Mouse (Mus musculus) hindbrain, embryonic 11.5 days (tissue): ENCODE measurements around the gene Vezt. TPM values are rescaled to one million over a fixed set of nuclear protein-coding genes. Genes with fewer than 3 reads are reported as not detected.

Experiments used
- ATAC-seq: fragments of 200-750 bp; cut with Nextera tagmentation; 2 replicates; pipeline ENCODE4 v1.8.0; 2017; ENCODE audit warnings: mild to moderate bottlenecking, moderate TSS enrichment, moderate library complexity; ENCODE audit not compliant: low FRiP score
- DNase-seq: peaks from one replicate; pipeline ENCODE4 v3.0.0-alpha.2; 2015; ENCODE audit warnings: low spot score
- H3K27ac ChIP-seq: fragments of 300-500 bp; sonication (generic); 2 replicates; pipeline ENCODE4 v1.5.1; 2014; ENCODE audit warnings: mild to moderate bottlenecking, low read depth, low read length
- H3K27me3 ChIP-seq: fragments of 300-500 bp; sonication (generic); 2 replicates; pipeline ENCODE4 v1.6.1; 2014; ENCODE audit warnings: mild to moderate bottlenecking, low read length, moderate library complexity, mixed read lengths; ENCODE audit not compliant: control insufficient read depth, insufficient read depth
- H3K36me3 ChIP-seq: fragments of 300-500 bp; sonication (generic); 2 replicates; pipeline ENCODE4 v1.6.1; 2014; ENCODE audit warnings: mild to moderate bottlenecking, low read length, moderate library complexity, mixed read lengths; ENCODE audit not compliant: control insufficient read depth, insufficient read depth
- H3K4me1 ChIP-seq: fragments of 300-500 bp; sonication (generic); replicated peaks from 2 replicates; pipeline ENCODE4 v1.6.1; 2014; ENCODE audit warnings: low read length, mixed read lengths; ENCODE audit not compliant: control insufficient read depth, insufficient read depth
- H3K4me2 ChIP-seq: fragments of 300-500 bp; sonication (generic); replicated peaks from 2 replicates; pipeline ENCODE4 v1.6.1; 2014; ENCODE audit warnings: mild to moderate bottlenecking, low read depth, low read length
- H3K4me3 ChIP-seq: fragments of 300-500 bp; sonication (generic); 2 replicates; pipeline ENCODE4 v1.5.1; 2014; ENCODE audit warnings: low read depth, low read length
- H3K9ac ChIP-seq: fragments of 300-500 bp; sonication (generic); 2 replicates; pipeline ENCODE4 v1.6.1; 2014; ENCODE audit warnings: low read depth, low read length
- H3K9me3 ChIP-seq: fragments of 300-500 bp; sonication (generic); 2 replicates; pipeline ENCODE4 v1.6.1; 2016; ENCODE audit warnings: low read length; ENCODE audit not compliant: control insufficient read depth
- WGBS: fragments of 180-500 bp; shearing (Covaris S2); extraction: QIAGEN DNeasy Blood & Tissue Kit; methylation state at CpG from one replicate; pipeline ENCODE4 v1.1.7; 2014; 5-methylcytosine and 5-hydroxymethylcytosine counted together
- polyA plus RNA-seq: library from polyadenylated mRNA; unstranded; fragments of >200 nt; fragmentation: Nextera tagmentation; extraction: Ambion mirVana; gene quantifications from 2 replicates; pipeline ENCODE4 v1.2.1, GENCODE M21; 2014

The Vezt gene
- polyA plus RNA-seq, 1 experiment from 2014 or later: 45.0 TPM

DNA sequence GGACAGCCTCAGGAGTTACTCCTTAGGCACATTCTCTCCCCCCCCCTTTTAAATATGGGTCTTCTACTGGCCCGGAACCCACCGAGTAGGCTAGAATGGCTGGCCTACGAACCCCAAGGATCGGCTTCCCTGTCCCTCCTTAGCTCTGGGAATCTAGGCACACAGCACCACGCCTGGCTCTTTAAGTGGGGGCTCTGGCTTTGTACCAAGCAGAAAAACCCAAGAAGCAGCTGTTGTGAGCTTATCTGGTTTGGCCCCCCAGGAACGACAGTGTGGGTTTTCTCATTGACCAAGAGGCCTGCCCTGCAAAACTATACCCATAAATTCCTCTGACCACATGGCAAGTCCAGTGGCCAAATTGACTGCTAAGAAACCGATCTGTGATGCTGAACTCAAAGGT lies 82.1 kb downstream of the Vezt start:
- H3K9me3 ChIP-seq: no peaks in the 10 kb centered on the region
- H3K27ac ChIP-seq: no peak overlapping the region
- H3K4me1 ChIP-seq: no peaks in the 10 kb centered on the region
- no peak for ATAC-seq
- no peaks in the 10 kb centered on the region for H3K36me3 ChIP-seq
- no peak overlapping the region for H3K4me2 ChIP-seq
- WGBS: 94% methylated on average over 7 of the region's 7 CpGs
- H3K4me3 ChIP-seq: no peak overlapping the region
- no peak overlapping the region for H3K9ac ChIP-seq
- H3K27me3 ChIP-seq: no peaks in the 10 kb centered on the region
- no peak for DNase-seq

DNA sequence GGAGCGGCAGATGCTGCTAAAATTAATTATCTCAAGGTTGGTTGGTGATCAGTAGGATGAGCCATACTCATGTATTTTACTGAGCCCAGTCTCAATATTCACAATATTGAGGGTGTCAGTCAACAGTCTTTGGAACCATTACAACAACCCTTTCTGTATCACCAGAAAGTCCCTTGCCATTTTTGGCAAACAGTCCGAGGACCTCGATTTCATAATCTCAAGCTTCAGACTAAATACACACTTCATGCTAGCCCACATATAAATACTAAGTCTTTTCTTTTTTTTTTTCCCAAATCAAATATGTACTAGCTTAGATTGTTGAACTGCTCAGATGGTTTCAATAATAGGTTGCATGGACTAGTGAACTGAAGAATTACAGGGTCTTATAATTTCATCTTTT lies 84.6 kb downstream of the Vezt start:
- no peak overlapping the region for H3K9ac ChIP-seq
- no peaks in the 10 kb centered on the region for H3K9me3 ChIP-seq
- H3K36me3 ChIP-seq: no peaks in the 10 kb centered on the region
- H3K4me3 ChIP-seq: no peak overlapping the region
- no peak overlapping the region for H3K27ac ChIP-seq
- WGBS: 96% methylated on average over 3 of the region's 3 CpGs
- no peak overlapping the region for H3K4me2 ChIP-seq
- ATAC-seq (no peak), DNase-seq (no peak)
- no peaks in the 10 kb centered on the region for H3K4me1 ChIP-seq
- no peaks in the 10 kb centered on the region for H3K27me3 ChIP-seq

DNA sequence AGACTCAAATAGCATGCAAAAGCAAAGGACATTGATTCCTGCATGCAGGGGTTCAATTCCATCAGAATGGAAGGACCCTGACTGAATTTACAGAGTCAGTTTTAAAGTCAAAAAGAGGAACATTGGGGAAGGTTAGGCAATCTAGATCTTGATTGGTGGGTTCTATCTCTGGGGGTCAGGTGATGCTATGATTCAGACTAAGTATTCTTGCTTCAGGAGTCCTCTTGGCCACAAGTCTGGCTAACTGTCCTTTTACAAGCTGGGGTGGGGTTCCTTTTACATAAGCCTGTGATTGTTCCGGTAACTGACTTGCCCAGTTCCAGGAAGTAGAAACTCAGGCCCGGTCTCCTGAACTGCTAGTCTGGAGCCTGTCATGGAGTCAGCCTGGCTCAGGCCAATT lies 85.7 kb downstream of the Vezt start:
- no peak overlapping the region for H3K27ac ChIP-seq
- no peaks in the 10 kb centered on the region for H3K9me3 ChIP-seq
- DNase-seq: no peak
- WGBS: 100% methylated on average over 2 of the region's 2 CpGs
- H3K36me3 ChIP-seq: no peaks in the 10 kb centered on the region
- H3K4me3 ChIP-seq: no peak overlapping the region
- no peak overlapping the region for H3K9ac ChIP-seq
- H3K4me1 ChIP-seq: no peaks in the 10 kb centered on the region
- ATAC-seq: no peak
- H3K27me3 ChIP-seq: no peaks in the 10 kb centered on the region
- no peak overlapping the region for H3K4me2 ChIP-seq

DNA sequence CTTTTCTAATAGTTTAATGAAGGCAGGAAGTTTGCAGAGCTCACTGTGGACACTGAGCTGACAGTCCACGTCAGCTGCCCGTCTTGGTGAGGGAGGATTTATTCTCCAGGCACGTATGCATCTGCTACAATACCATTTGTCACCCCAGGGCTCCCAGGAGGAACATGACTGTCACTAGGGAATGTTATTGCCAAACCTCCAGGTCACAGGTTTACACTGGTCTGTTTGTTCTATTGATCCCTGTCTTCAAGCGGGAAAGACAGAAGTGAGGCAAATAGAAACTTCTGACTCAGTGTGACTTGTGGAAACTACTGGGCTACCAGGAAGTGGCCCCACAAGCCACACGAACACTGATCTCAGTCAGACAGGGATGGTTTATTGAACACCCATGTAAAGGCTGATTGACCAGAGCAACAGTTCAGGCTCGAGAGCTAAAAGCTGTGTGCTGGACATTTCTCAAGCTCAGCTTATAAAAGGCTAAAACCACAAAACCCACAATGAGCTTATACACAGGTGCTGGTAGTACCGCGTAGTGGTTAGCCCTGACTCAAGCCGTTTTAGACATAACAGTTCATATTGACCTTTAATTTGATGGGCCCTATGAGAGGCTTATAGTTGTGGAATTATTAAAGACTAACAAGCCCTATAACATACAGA lies 89.6 kb downstream of the Vezt start:
- DNase-seq (no peak), ATAC-seq (no peak)
- Histone ChIP-seq H3K4me2 (no peak overlapping the region), H3K9me3 (no peaks in the 10 kb centered on the region), H3K9ac (no peak overlapping the region), H3K27me3 (no peaks in the 10 kb centered on the region), H3K4me3 (no peak overlapping the region), H3K4me1 (no peaks in the 10 kb centered on the region), H3K27ac (no peak overlapping the region), H3K36me3 (no peaks in the 10 kb centered on the region)
- 69% methylated on average over 9 of the region's 9 CpGs for WGBS

DNA sequence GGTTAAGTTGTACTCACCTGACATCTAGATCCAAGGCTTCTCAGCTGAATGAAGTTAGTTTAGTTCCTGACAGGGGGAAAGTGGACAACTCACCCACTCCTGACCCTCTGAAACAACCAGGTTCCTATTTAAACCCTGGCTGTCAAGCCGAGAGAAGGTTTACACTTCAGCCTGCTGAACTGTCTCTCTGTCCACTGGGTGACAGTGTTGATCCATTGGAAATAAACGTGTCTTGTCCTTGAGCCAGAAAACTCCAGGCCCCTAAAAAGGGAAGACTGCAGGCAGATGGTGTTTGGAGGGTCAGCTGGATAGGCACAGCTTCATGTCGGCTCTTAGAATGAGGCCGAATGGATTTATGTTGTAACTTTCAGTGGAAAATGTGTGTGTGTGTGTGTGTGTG lies 90.3 kb downstream of the Vezt start:
- Histone ChIP-seq H3K4me3 (no peak overlapping the region), H3K9ac (no peak overlapping the region), H3K27ac (no peak overlapping the region), H3K36me3 (no peaks in the 10 kb centered on the region), H3K27me3 (no peaks in the 10 kb centered on the region), H3K9me3 (no peaks in the 10 kb centered on the region), H3K4me1 (no peaks in the 10 kb centered on the region), H3K4me2 (no peak overlapping the region)
- DNase-seq (peak; percentile 29), ATAC-seq (no peak)
- WGBS: 58% methylated on average over 4 of the region's 4 CpGs

DNA sequence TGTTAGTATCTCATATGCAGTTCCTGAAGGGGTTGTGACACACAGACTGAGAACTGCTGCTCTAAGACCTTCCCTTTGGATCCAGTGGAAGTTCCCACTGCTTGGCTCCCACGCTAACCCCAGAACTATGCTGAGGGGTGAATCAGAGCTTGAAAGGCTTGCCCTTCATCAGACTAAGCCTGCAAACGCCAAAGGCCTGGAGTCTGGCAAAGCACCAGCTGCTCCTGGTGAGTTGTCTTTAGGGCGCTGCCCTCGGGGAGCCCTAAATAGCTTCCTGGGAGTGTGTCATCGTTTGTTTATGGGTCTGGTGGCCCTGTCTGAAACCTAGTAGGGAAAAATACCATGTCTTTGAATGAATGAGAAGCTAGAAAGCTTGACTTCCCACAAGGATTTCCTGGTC lies 91.4 kb downstream of the Vezt start:
- no peak overlapping the region for H3K9ac ChIP-seq
- no peaks in the 10 kb centered on the region for H3K36me3 ChIP-seq
- no peak overlapping the region for H3K27ac ChIP-seq
- H3K4me3 ChIP-seq: no peak overlapping the region
- H3K27me3 ChIP-seq: no peaks in the 10 kb centered on the region
- WGBS: 64% methylated on average over 5 of the region's 5 CpGs
- no peak overlapping the region for H3K4me2 ChIP-seq
- no peaks in the 10 kb centered on the region for H3K4me1 ChIP-seq
- ATAC-seq (no peak), DNase-seq (no peak)
- H3K9me3 ChIP-seq: no peaks in the 10 kb centered on the region

DNA sequence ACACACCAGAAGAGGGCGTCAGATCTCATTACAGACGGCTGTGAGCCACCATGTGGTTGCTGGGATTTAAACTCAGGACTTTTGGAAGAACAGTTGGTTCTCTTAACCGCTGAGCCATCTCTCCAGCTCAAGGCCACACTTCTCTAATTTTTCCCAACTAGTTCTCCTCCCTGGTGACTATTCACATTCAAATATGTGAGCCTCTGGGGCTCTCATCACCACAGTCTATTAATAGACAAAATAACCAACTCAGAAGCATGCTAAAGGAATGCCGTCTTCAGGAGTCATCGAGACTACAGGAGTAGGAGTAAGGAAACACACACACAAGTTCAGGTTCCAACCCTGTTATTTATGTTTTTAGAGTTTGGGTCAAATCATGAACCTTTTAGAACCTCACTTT lies 95.3 kb downstream of the Vezt start:
- H3K9ac ChIP-seq: no peak overlapping the region
- no peak for DNase-seq
- no peaks in the 10 kb centered on the region for H3K36me3 ChIP-seq
- H3K27ac ChIP-seq: no peak overlapping the region
- no peaks in the 10 kb centered on the region for H3K4me1 ChIP-seq
- WGBS: 84% methylated on average over 5 of the region's 5 CpGs
- H3K4me2 ChIP-seq: no peak overlapping the region
- H3K27me3 ChIP-seq: no peaks in the 10 kb centered on the region
- H3K4me3 ChIP-seq: no peak overlapping the region
- ATAC-seq: no peak
- no peaks in the 10 kb centered on the region for H3K9me3 ChIP-seq

DNA sequence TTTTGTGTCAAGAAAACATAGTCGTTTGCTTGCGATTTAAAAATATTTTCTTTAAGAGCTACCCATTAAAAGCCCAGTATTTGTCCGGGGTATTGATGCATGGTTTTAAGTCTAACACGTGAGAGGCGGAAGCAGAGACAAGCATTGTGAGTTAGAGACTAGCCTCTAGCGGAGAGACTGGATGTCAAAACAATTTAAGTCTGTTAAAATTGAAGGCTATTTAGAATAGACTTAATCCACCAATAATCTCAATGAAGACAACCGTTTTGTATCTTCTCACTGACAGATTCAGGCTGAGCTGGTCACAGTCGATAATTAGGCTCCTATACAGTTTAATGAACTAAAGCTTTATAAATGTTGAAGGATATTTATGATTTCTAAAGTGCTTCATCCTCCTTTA lies 95.9 kb downstream of the Vezt start:
- WGBS: 93% methylated on average over 8 of the region's 8 CpGs

DNA sequence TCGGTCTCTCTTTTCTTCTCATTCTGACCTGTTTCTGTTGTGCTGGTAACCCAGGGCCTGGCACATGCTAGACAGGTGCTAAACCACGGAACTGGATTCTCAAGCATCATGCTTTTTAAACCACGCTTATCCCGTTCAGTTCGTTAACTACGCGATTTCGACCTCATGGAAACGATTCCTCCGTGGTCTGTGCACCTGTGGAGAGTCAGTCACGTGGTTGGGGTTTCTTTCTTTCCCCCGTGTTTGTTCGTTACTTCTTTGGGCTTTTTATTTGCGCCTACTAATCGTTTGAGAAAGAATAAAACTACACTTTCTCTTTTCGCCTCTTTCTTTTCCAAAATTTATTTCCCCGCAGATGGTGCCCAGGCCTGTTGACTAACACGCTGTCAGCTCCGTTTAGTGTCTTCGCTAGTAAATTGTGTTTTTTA lies 96.8 kb downstream of the Vezt start:
- Histone ChIP-seq H3K9me3 (no peaks in the 10 kb centered on the region), H3K4me2 (no peak overlapping the region), H3K27me3 (no peaks in the 10 kb centered on the region), H3K36me3 (no peaks in the 10 kb centered on the region), H3K9ac (no peak overlapping the region), H3K27ac (no peak overlapping the region), H3K4me1 (no peaks in the 10 kb centered on the region), H3K4me3 (no peak overlapping the region)
- no peak for ATAC-seq
- DNase-seq: no peak
- 89% methylated on average over 20 of the region's 20 CpGs for WGBS

More for the DNA sequence above, 95.9 kb downstream of the Vezt start:
- no peaks in the 10 kb centered on the region for H3K27me3 ChIP-seq
- no peaks in the 10 kb centered on the region for H3K9me3 ChIP-seq
- H3K36me3 ChIP-seq: no peaks in the 10 kb centered on the region
- no peak overlapping the region for H3K4me2 ChIP-seq
- DNase-seq (no peak), ATAC-seq (no peak)
- no peaks in the 10 kb centered on the region for H3K4me1 ChIP-seq
- no peak overlapping the region for H3K27ac ChIP-seq
- no peak overlapping the region for H3K9ac ChIP-seq
- no peak overlapping the region for H3K4me3 ChIP-seq
